Mouse (Mus musculus): ENCODE measurements at regions not wholly inside any gene's neighbourhood (a gene's known extent, or its start where the extent isn't known, plus 50 kb on each side); places are given as distances from the start of the nearest gene placed in this dataset.

GRCm38 (mm10) chr9:93328997-93329682 lies 787.1 kb downstream of the Plod2 start:
- peak; percentile 56 for DNase-seq
- no peaks in the 10 kb centered on the region for H3K4me1 ChIP-seq (ENCODE audit: control insufficient read depth, insufficient read depth, low read length)
- H3K4me2 ChIP-seq (ENCODE audit: low read length), result no peak overlapping the region
- no peaks in the 10 kb centered on the region for H3K9me3 ChIP-seq (ENCODE audit: control insufficient read depth, low read length)
- H3K4me3 ChIP-seq (replicated peaks; ENCODE audit: low read depth, low read length), result no peak overlapping the region
- 0 out of 2 replicates have a peak, but pooled peaks have one; percentile 20 for ATAC-seq (ENCODE audit: low FRiP score, low TSS enrichment)
- H3K9ac ChIP-seq (replicated peaks; ENCODE audit: low read length), result no peak overlapping the region
- WGBS, result 51% methylated on average over 2 of the region's 2 CpGs
- no peak overlapping the region for H3K27ac ChIP-seq (replicated peaks; ENCODE audit: low read depth, low read length)
- no peaks in the 10 kb centered on the region for H3K36me3 ChIP-seq (ENCODE audit: control insufficient read depth, insufficient read depth, low read length)
- no peaks in the 10 kb centered on the region for H3K27me3 ChIP-seq (ENCODE audit: control insufficient read depth, insufficient read depth, low read length)
